Mouse (Mus musculus) layer of hippocampus, adult 11-12 months (tissue): ENCODE results near the gene Eng.

Experiments
- DNase-seq: peaks from one replicate; pipeline ENCODE4 v3.0.0; 2022; ENCODE audit warnings: low spot score

The Eng gene

GRCm38 (mm10) chr2:32711301-32712056 is 65.1 kb downstream of the Eng start:
- DNase-seq = no peak

GRCm38 (mm10) chr2:32712108-32712551 is 65.7 kb downstream of the Eng start:
- DNase-seq = peak; percentile 57

GRCm38 (mm10) chr2:32712586-32712933 is 66.2 kb downstream of the Eng start:
- DNase-seq = peak; percentile 94

GRCm38 (mm10) chr2:32712934-32713817 is 66.8 kb downstream of the Eng start, which contains the start of gene Cdk9:
Gene Cdk9, minus strand, starts transcription at chr2:32713076.
- DNase-seq = peak; percentile 93

- DNase-seq = no peak
Observed at GRCm38 (mm10) chr2:32714117-32714986, 68.0 kb downstream of the Eng start.

GRCm38 (mm10) chr2:32714987-32715425 is 68.6 kb downstream of the Eng start:
- no peak for DNase-seq

GRCm38 (mm10) chr2:32718761-32719160 is 72.4 kb downstream of the Eng start:
- no peak for DNase-seq

GRCm38 (mm10) chr2:32720053-32720452 is 73.7 kb downstream of the Eng start:
- no peak for DNase-seq

- peak; percentile 54 for DNase-seq
Observed at GRCm38 (mm10) chr2:32720681-32721229, 74.4 kb downstream of the Eng start, which contains the start of gene Sh2d3c. Gene Sh2d3c, plus strand, starts transcription at chr2:32721055.

GRCm38 (mm10) chr2:32722046-32722445 is 75.7 kb downstream of the Eng start:
- no peak for DNase-seq

GRCm38 (mm10) chr2:32722581-32722980 is 76.2 kb downstream of the Eng start:
- no peak for DNase-seq

- no peak for DNase-seq
Observed at GRCm38 (mm10) chr2:32724149-32724548, 77.8 kb downstream of the Eng start.

- DNase-seq = no peak
Observed at GRCm38 (mm10) chr2:32724832-32725790, 78.7 kb downstream of the Eng start.

- peak; percentile 86 for DNase-seq
Observed at GRCm38 (mm10) chr2:32727435-32727834, 81.0 kb downstream of the Eng start.

- DNase-seq = no peak
Observed at GRCm38 (mm10) chr2:32728463-32728862, 82.1 kb downstream of the Eng start.

GRCm38 (mm10) chr2:32729547-32729946 is 83.2 kb downstream of the Eng start:
- no peak for DNase-seq

GRCm38 (mm10) chr2:32730854-32731253 is 84.5 kb downstream of the Eng start:
- DNase-seq = no peak

GRCm38 (mm10) chr2:32731911-32732310 is 85.5 kb downstream of the Eng start:
- no peak for DNase-seq
